Mouse (Mus musculus): ENCODE measurements at regions not wholly inside any gene's neighbourhood (a gene's known extent, or its start where the extent isn't known, plus 50 kb on each side); places are given as distances from the start of the nearest gene placed in this dataset.

- ATAC-seq (replicated peaks; ENCODE audit: insufficient number of reproducible peaks, low FRiP score, low TSS enrichment, poor library complexity, severe bottlenecking): no peak
Measured at GRCm38 (mm10) chr16:5700731-5701255, 184.4 kb upstream of the Rbfox1 start.

- ATAC-seq (replicated peaks; ENCODE audit: insufficient number of reproducible peaks, low FRiP score, low TSS enrichment, poor library complexity, severe bottlenecking): no peak
Measured at GRCm38 (mm10) chr16:5688322-5688721, 196.8 kb upstream of the Rbfox1 start.

GRCm38 (mm10) chr16:5673372-5673960 is 211.7 kb upstream of the Rbfox1 start:
- ATAC-seq (replicated peaks; ENCODE audit: insufficient number of reproducible peaks, low FRiP score, low TSS enrichment, poor library complexity, severe bottlenecking): no peak

GRCm38 (mm10) chr16:5672871-5673270 is 212.3 kb upstream of the Rbfox1 start:
- ATAC-seq (replicated peaks; ENCODE audit: insufficient number of reproducible peaks, low FRiP score, low TSS enrichment, poor library complexity, severe bottlenecking): no peak

- no peak for ATAC-seq (replicated peaks; ENCODE audit: insufficient number of reproducible peaks, low FRiP score, low TSS enrichment, poor library complexity, severe bottlenecking)
Measured at GRCm38 (mm10) chr16:5668403-5668967, 216.7 kb upstream of the Rbfox1 start.

GRCm38 (mm10) chr16:5661918-5662317 is 223.2 kb upstream of the Rbfox1 start:
- no peak for ATAC-seq (replicated peaks; ENCODE audit: insufficient number of reproducible peaks, low FRiP score, low TSS enrichment, poor library complexity, severe bottlenecking)

- ATAC-seq (replicated peaks; ENCODE audit: insufficient number of reproducible peaks, low FRiP score, low TSS enrichment, poor library complexity, severe bottlenecking): no peak
Measured at GRCm38 (mm10) chr16:5651551-5651950, 233.6 kb upstream of the Rbfox1 start.

GRCm38 (mm10) chr16:5651002-5651401 is 234.2 kb upstream of the Rbfox1 start:
- no peak for ATAC-seq (replicated peaks; ENCODE audit: insufficient number of reproducible peaks, low FRiP score, low TSS enrichment, poor library complexity, severe bottlenecking)

GRCm38 (mm10) chr16:5639956-5640355 is 245.2 kb upstream of the Rbfox1 start:
- ATAC-seq (replicated peaks; ENCODE audit: insufficient number of reproducible peaks, low FRiP score, low TSS enrichment, poor library complexity, severe bottlenecking): no peak

GRCm38 (mm10) chr16:5629996-5630395 is 255.2 kb upstream of the Rbfox1 start:
- no peak for ATAC-seq (replicated peaks; ENCODE audit: insufficient number of reproducible peaks, low FRiP score, low TSS enrichment, poor library complexity, severe bottlenecking)

- ATAC-seq (replicated peaks; ENCODE audit: insufficient number of reproducible peaks, low FRiP score, low TSS enrichment, poor library complexity, severe bottlenecking): no peak
Measured at GRCm38 (mm10) chr16:5627910-5628309, 257.2 kb upstream of the Rbfox1 start.

- no peak for ATAC-seq (replicated peaks; ENCODE audit: insufficient number of reproducible peaks, low FRiP score, low TSS enrichment, poor library complexity, severe bottlenecking)
Measured at GRCm38 (mm10) chr16:5627117-5627909, 257.8 kb upstream of the Rbfox1 start.

- no peak for ATAC-seq (replicated peaks; ENCODE audit: insufficient number of reproducible peaks, low FRiP score, low TSS enrichment, poor library complexity, severe bottlenecking)
Measured at GRCm38 (mm10) chr16:5625159-5625558, 260.0 kb upstream of the Rbfox1 start.

- ATAC-seq (replicated peaks; ENCODE audit: insufficient number of reproducible peaks, low FRiP score, low TSS enrichment, poor library complexity, severe bottlenecking): no peak
Measured at GRCm38 (mm10) chr16:5620566-5620965, 264.6 kb upstream of the Rbfox1 start.

GRCm38 (mm10) chr16:5616356-5616755 is 268.8 kb upstream of the Rbfox1 start:
- ATAC-seq (replicated peaks; ENCODE audit: insufficient number of reproducible peaks, low FRiP score, low TSS enrichment, poor library complexity, severe bottlenecking): no peak

GRCm38 (mm10) chr16:5595359-5595758 is 289.8 kb upstream of the Rbfox1 start:
- ATAC-seq (replicated peaks; ENCODE audit: insufficient number of reproducible peaks, low FRiP score, low TSS enrichment, poor library complexity, severe bottlenecking): no peak

GRCm38 (mm10) chr16:5578333-5578732 is 306.8 kb upstream of the Rbfox1 start:
- no peak for ATAC-seq (replicated peaks; ENCODE audit: insufficient number of reproducible peaks, low FRiP score, low TSS enrichment, poor library complexity, severe bottlenecking)

- ATAC-seq (replicated peaks; ENCODE audit: insufficient number of reproducible peaks, low FRiP score, low TSS enrichment, poor library complexity, severe bottlenecking): no peak
Measured at GRCm38 (mm10) chr16:5572780-5573179, 312.4 kb upstream of the Rbfox1 start.

GRCm38 (mm10) chr16:5570619-5571018 is 314.5 kb upstream of the Rbfox1 start:
- ATAC-seq (replicated peaks; ENCODE audit: insufficient number of reproducible peaks, low FRiP score, low TSS enrichment, poor library complexity, severe bottlenecking): no peak

GRCm38 (mm10) chr16:5569101-5569500 is 313.3 kb upstream of the Eef2kmt start:
- no peak for ATAC-seq (replicated peaks; ENCODE audit: insufficient number of reproducible peaks, low FRiP score, low TSS enrichment, poor library complexity, severe bottlenecking)
